Mouse (Mus musculus): ENCODE data around the gene Gucy2g.

Gucy2g gene

GRCm38 (mm10) chr19:55247563-55247962 is 6.5 kb upstream of the Gucy2g start:
- DNase-seq = no peak

- DNase-seq = no peak
Measured at GRCm38 (mm10) chr19:55244791-55245231, 3.8 kb upstream of the Gucy2g start.

GRCm38 (mm10) chr19:55239766-55240426 is 1.1 kb downstream of the Gucy2g start:
- DNase-seq = no peak

- DNase-seq = no peak
Measured at GRCm38 (mm10) chr19:55236564-55236963, 4.5 kb downstream of the Gucy2g start.

GRCm38 (mm10) chr19:55236026-55236425 is 5.0 kb downstream of the Gucy2g start:
- DNase-seq = no peak

- no peak for DNase-seq
Measured at GRCm38 (mm10) chr19:55232136-55232535, 8.9 kb downstream of the Gucy2g start.

GRCm38 (mm10) chr19:55231081-55231480 is 10.0 kb downstream of the Gucy2g start:
- DNase-seq = no peak

GRCm38 (mm10) chr19:55227135-55227534 is 13.9 kb downstream of the Gucy2g start:
- no peak for DNase-seq

- no peak for DNase-seq
Measured at GRCm38 (mm10) chr19:55226621-55227020, 14.4 kb downstream of the Gucy2g start.

GRCm38 (mm10) chr19:55222268-55222667 is 18.8 kb downstream of the Gucy2g start:
- DNase-seq = no peak

- no peak for DNase-seq
Measured at GRCm38 (mm10) chr19:55221208-55221607, 19.8 kb downstream of the Gucy2g start.

GRCm38 (mm10) chr19:55219359-55219758 is 21.7 kb downstream of the Gucy2g start:
- DNase-seq = no peak

GRCm38 (mm10) chr19:55218741-55219221 is 22.3 kb downstream of the Gucy2g start:
- no peak for DNase-seq

- DNase-seq = peak; percentile 80
Measured at GRCm38 (mm10) chr19:55218192-55218739, 22.8 kb downstream of the Gucy2g start.

GRCm38 (mm10) chr19:55217365-55217764 is 23.7 kb downstream of the Gucy2g start:
- DNase-seq = no peak

- no peak for DNase-seq
Measured at GRCm38 (mm10) chr19:55216876-55217275, 24.2 kb downstream of the Gucy2g start.

- DNase-seq = no peak
Measured at GRCm38 (mm10) chr19:55213617-55214340, 27.3 kb downstream of the Gucy2g start.

- DNase-seq = no peak
Measured at GRCm38 (mm10) chr19:55211698-55212097, 29.3 kb downstream of the Gucy2g start.

- no peak for DNase-seq
Measured at GRCm38 (mm10) chr19:55209084-55209483, 32.0 kb downstream of the Gucy2g start.

GRCm38 (mm10) chr19:55208654-55209053 is 32.4 kb downstream of the Gucy2g start:
- no peak for DNase-seq

- DNase-seq = no peak
Measured at GRCm38 (mm10) chr19:55207746-55208538, 33.1 kb downstream of the Gucy2g start.

GRCm38 (mm10) chr19:55207205-55207604 is 33.8 kb downstream of the Gucy2g start:
- no peak for DNase-seq

- peak; percentile 59 for DNase-seq
Measured at GRCm38 (mm10) chr19:55206482-55207138, 34.4 kb downstream of the Gucy2g start.

All from cerebellum, adult 9-10 months (tissue).